Mouse (Mus musculus) layer of hippocampus, adult 9-10 months (tissue): Measurements from ENCODE around the gene Bcdin3d.
"Not testable (repeated sequence)": the region's sequence is repeated elsewhere in the genome, so short reads cannot be mapped to it uniquely, and the experiment has no call there.

ENCODE experiments used
- DNase-seq: peaks from one replicate; pipeline ENCODE4 v3.0.0; 2022; ENCODE audit warnings: low spot score

Bcdin3d gene

GRCm38 (mm10) chr15:99473801-99474575 is 542 bp downstream of the Bcdin3d start:
- no peak for DNase-seq

GRCm38 (mm10) chr15:99472972-99473371 is 1.6 kb downstream of the Bcdin3d start:
- no peak for DNase-seq

- no peak for DNase-seq
These were observed 2.9 kb downstream of the Bcdin3d start for GRCm38 (mm10) chr15:99471677-99472063.

- DNase-seq: no peak
These were observed 3.4 kb downstream of the Bcdin3d start for GRCm38 (mm10) chr15:99470971-99471676.

GRCm38 (mm10) chr15:99470224-99470761 is 4.2 kb downstream of the Bcdin3d start:
- no peak for DNase-seq

GRCm38 (mm10) chr15:99469736-99470135 is 4.8 kb downstream of the Bcdin3d start:
- no peak for DNase-seq

GRCm38 (mm10) chr15:99469067-99469466 is 5.5 kb downstream of the Bcdin3d start:
- DNase-seq: peak; percentile 81

GRCm38 (mm10) chr15:99463194-99463593 is 11.3 kb downstream of the Bcdin3d start:
- no peak for DNase-seq

GRCm38 (mm10) chr15:99457606-99458401 is 16.7 kb downstream of the Bcdin3d start, which contains the start of gene Nckap5l:
Gene Nckap5l (minus strand): TSS chr15:99457748.
- DNase-seq: no peak

GRCm38 (mm10) chr15:99456963-99457605 is 17.4 kb downstream of the Bcdin3d start:
- no peak for DNase-seq

- DNase-seq: no peak
These were observed 18.1 kb downstream of the Bcdin3d start for GRCm38 (mm10) chr15:99456338-99456962.

GRCm38 (mm10) chr15:99455415-99455814 is 19.1 kb downstream of the Bcdin3d start:
- DNase-seq: no peak

GRCm38 (mm10) chr15:99454585-99455279 is 19.8 kb downstream of the Bcdin3d start:
- DNase-seq: no peak

- no peak for DNase-seq
These were observed 21.2 kb downstream of the Bcdin3d start for GRCm38 (mm10) chr15:99453153-99453900.

GRCm38 (mm10) chr15:99449751-99450280 is 24.7 kb downstream of the Bcdin3d start:
- DNase-seq: no peak

- no peak for DNase-seq
These were observed 25.3 kb downstream of the Bcdin3d start for GRCm38 (mm10) chr15:99449131-99449750.

- not testable (repeated sequence) for DNase-seq
These were observed 28.4 kb downstream of the Bcdin3d start for GRCm38 (mm10) chr15:99446136-99446535.

- no peak for DNase-seq
These were observed 29.0 kb downstream of the Bcdin3d start for GRCm38 (mm10) chr15:99445567-99445966.

GRCm38 (mm10) chr15:99442358-99442757 is 32.2 kb downstream of the Bcdin3d start:
- DNase-seq: no peak
